Mouse (Mus musculus) midbrain, postnatal 0 days (tissue): ENCODE results near the gene Lrrc17. TPM values are rescaled to one million over a fixed set of nuclear protein-coding genes. Genes with fewer than 3 reads are reported as not detected.

Experiments
- ATAC-seq: fragments of 200-750 bp; cut with Nextera tagmentation; 2 replicates; pipeline ENCODE4 v1.8.0; 2017; ENCODE audit warnings: moderate number of reproducible peaks, mild to moderate bottlenecking, moderate TSS enrichment, moderate library complexity; ENCODE audit not compliant: low FRiP score
- DNase-seq: peaks from one replicate; pipeline ENCODE4 v3.0.0-alpha.2; 2015; ENCODE audit warnings: low spot score
- H3K27ac ChIP-seq: fragments of 300-500 bp; sonication (generic); 2 replicates; pipeline ENCODE4 v1.5.1; 2014; ENCODE audit warnings: low read depth, mild to moderate bottlenecking, low read length, mixed read lengths
- H3K27me3 ChIP-seq: fragments of 300-500 bp; sonication (generic); 2 replicates; pipeline ENCODE4 v1.6.1; 2014; ENCODE audit warnings: low read length, control low read depth, mixed read lengths; ENCODE audit not compliant: insufficient read depth
- H3K36me3 ChIP-seq: fragments of 300-500 bp; sonication (generic); 2 replicates; pipeline ENCODE4 v1.6.1; 2014; ENCODE audit warnings: low read length, control low read depth, mixed read lengths; ENCODE audit not compliant: insufficient read depth
- H3K4me1 ChIP-seq: fragments of 300-500 bp; sonication (generic); 2 replicates; pipeline ENCODE4 v1.6.1; 2014; ENCODE audit warnings: mild to moderate bottlenecking, control low read depth, antibody characterized with exemption, low read length, mixed read lengths; ENCODE audit not compliant: insufficient read depth
- H3K4me2 ChIP-seq: fragments of 300-500 bp; sonication (generic); 2 replicates; pipeline ENCODE4 v1.6.1; 2014; ENCODE audit warnings: low read depth, mild to moderate bottlenecking, low read length, mixed read lengths; ENCODE audit not compliant: poor library complexity, severe bottlenecking
- H3K4me3 ChIP-seq: fragments of 300-500 bp; sonication (generic); 2 replicates; pipeline ENCODE4 v1.5.1; 2014; ENCODE audit warnings: low read depth, mild to moderate bottlenecking, low read length, moderate library complexity
- H3K9ac ChIP-seq: fragments of 300-500 bp; sonication (generic); replicated peaks from 2 replicates; pipeline ENCODE4 v1.6.1; 2014; ENCODE audit warnings: mild to moderate bottlenecking, low read length, moderate library complexity, mixed read lengths; ENCODE audit not compliant: poor library complexity, severe bottlenecking
- H3K9me3 ChIP-seq: fragments of 300-500 bp; sonication (generic); 2 replicates; pipeline ENCODE4 v1.6.1; 2016; ENCODE audit warnings: low read length, control low read depth
- CTCF ChIP-seq: IDR thresholded peaks from 2 replicates; pipeline ENCODE4 v1.5.1; 2016; ENCODE audit warnings: antibody characterized with exemption, mild to moderate bottlenecking
- WGBS: fragments of 180-500 bp; shearing (Covaris S2); extraction: QIAGEN DNeasy Blood & Tissue Kit; methylation state at CpG from one replicate; pipeline ENCODE4 v1.1.7; 2014; 5-methylcytosine and 5-hydroxymethylcytosine counted together
- polyA plus RNA-seq: library from polyadenylated mRNA; unstranded; fragments of >200 nt; fragmentation: Nextera tagmentation; extraction: Ambion mirVana; gene quantifications from 2 replicates; pipeline ENCODE4 v1.2.1, GENCODE M21; 2015
- total RNA-seq: library from RNA; depleted of rRNA; stranded (reverse); fragments of >200 nt; gene quantifications from 2 replicates; pipeline ENCODE4 v1.2.3, GENCODE M21; 2014

Lrrc17 gene
- total and polyA plus RNA-seq, 2 experiments from 2014 or later = 3.3 to 4.5 TPM

GRCm38 (mm10) chr5:21563936-21564335 lies 20.6 kb downstream of the Lrrc17 start:
- Histone ChIP-seq H3K4me1 (no peaks in the 10 kb centered on the region), H3K36me3 (no peaks in the 10 kb centered on the region), H3K4me3 (no peak overlapping the region), H3K27ac (no peak overlapping the region), H3K4me2 (no peak overlapping the region), H3K9me3 (no peaks in the 10 kb centered on the region), H3K9ac (no peak overlapping the region), H3K27me3 (no peaks in the 10 kb centered on the region)
- ATAC-seq (no peak), DNase-seq (no peak)
- WGBS = 78% methylated on average over 2 of the region's 2 CpGs
- no peak for TF ChIP-seq CTCF

GRCm38 (mm10) chr5:21565392-21566065 lies 22.2 kb downstream of the Lrrc17 start:
- Histone ChIP-seq H3K27ac (no peak overlapping the region), H3K4me3 (no peak overlapping the region), H3K4me1 (no peaks in the 10 kb centered on the region), H3K4me2 (no peak overlapping the region), H3K9ac (no peak overlapping the region), H3K36me3 (no peaks in the 10 kb centered on the region), H3K27me3 (no peaks in the 10 kb centered on the region), H3K9me3 (no peaks in the 10 kb centered on the region)
- 89% methylated on average over 9 of the region's 9 CpGs for WGBS
- no peak for DNase-seq
- ATAC-seq = no peak
- no peak for TF ChIP-seq CTCF

- Histone ChIP-seq H3K4me3 (no peak overlapping the region), H3K27me3 (no peaks in the 10 kb centered on the region), H3K4me2 (no peak overlapping the region), H3K9ac (no peak overlapping the region), H3K9me3 (no peaks in the 10 kb centered on the region), H3K36me3 (no peaks in the 10 kb centered on the region), H3K27ac (no peak overlapping the region), H3K4me1 (no peaks in the 10 kb centered on the region)
- DNase-seq (no peak), ATAC-seq (no peak)
- TF ChIP-seq CTCF = no peak
- WGBS = 81% methylated on average over 1 of the region's 1 CpGs
Measured at GRCm38 (mm10) chr5:21567784-21568183, 24.4 kb downstream of the Lrrc17 start.

GRCm38 (mm10) chr5:21572764-21573416 lies 29.5 kb downstream of the Lrrc17 start:
- no peak for DNase-seq
- TF ChIP-seq CTCF = no peak
- 70% methylated on average over 3 of the region's 3 CpGs for WGBS
- H3K4me3 ChIP-seq = no peak overlapping the region
- ATAC-seq = no peak
- no peaks in the 10 kb centered on the region for H3K27me3 ChIP-seq
- no peaks in the 10 kb centered on the region for H3K9me3 ChIP-seq
- H3K4me1 ChIP-seq = no peaks in the 10 kb centered on the region
- no peaks in the 10 kb centered on the region for H3K36me3 ChIP-seq
- no peak overlapping the region for H3K4me2 ChIP-seq
- no peak overlapping the region for H3K27ac ChIP-seq
- no peak overlapping the region for H3K9ac ChIP-seq

- Histone ChIP-seq H3K4me2 (no peak overlapping the region), H3K9me3 (no peaks in the 10 kb centered on the region), H3K27me3 (no peaks in the 10 kb centered on the region), H3K4me1 (no peaks in the 10 kb centered on the region), H3K36me3 (no peaks in the 10 kb centered on the region), H3K27ac (no peak overlapping the region), H3K9ac (no peak overlapping the region), H3K4me3 (no peak overlapping the region)
- no peak for DNase-seq
- no peak for TF ChIP-seq CTCF
- ATAC-seq = no peak
- WGBS = 82% methylated on average over 21 of the region's 21 CpGs
Measured at GRCm38 (mm10) chr5:21574386-21575209, 31.2 kb downstream of the Lrrc17 start.

- WGBS = 90% methylated on average over 13 of the region's 13 CpGs
- Histone ChIP-seq H3K9ac (no peak overlapping the region), H3K36me3 (no peaks in the 10 kb centered on the region), H3K9me3 (no peaks in the 10 kb centered on the region), H3K4me2 (no peak overlapping the region), H3K27me3 (no peaks in the 10 kb centered on the region), H3K27ac (no peak overlapping the region), H3K4me1 (no peaks in the 10 kb centered on the region), H3K4me3 (no peak overlapping the region)
- ATAC-seq = no peak
- DNase-seq = no peak
- TF ChIP-seq CTCF = no peak
Measured at GRCm38 (mm10) chr5:21575210-21575550, 31.8 kb downstream of the Lrrc17 start.
